Mouse (Mus musculus): ENCODE measurements around the gene Etv5. TPM values are rescaled to one million over a fixed set of nuclear protein-coding genes. Genes with fewer than 3 reads are reported as not detected.
"Not testable (repeated sequence)": the region's sequence is repeated elsewhere in the genome, so short reads cannot be mapped to it uniquely, and the experiment has no call there.

Gene Etv5
- polyA plus RNA-seq, 1 experiment from 2014 or later, result 59.8 TPM

DNA sequence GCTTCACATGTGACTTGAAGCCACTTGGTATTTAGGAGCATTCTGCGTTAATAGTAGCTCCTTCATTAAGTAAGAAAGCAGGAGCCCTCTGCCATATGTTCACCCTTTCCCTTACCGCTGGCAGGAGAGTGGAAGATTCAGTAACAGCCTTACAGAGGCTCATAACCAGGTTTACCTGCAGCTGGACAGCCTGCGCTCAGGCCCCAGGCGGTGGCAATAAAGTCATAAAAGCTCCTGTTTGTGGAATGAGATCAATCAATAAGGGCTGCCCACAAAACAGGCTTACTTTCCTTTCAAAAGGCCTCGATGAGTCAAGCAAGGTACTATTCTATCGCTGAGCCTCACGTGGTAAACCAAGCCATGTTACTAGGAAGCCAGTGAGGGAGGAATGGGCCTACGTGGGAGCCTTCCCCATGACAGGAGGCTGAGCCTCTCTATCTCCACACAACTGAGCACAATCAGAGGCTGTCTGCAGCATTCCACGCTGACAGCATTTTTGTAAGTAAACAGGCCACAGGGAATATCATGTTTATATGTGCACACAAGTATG lies 49.1 kb downstream of the Etv5 start:
- no peak for ATAC-seq (replicated peaks; ENCODE audit: low FRiP score)
- Histone ChIP-seq H3K4me2 (no peak overlapping the region), H3K9me3 (replicated peaks) (no peaks in the 10 kb centered on the region), H3K4me1 (0 out of 2 replicates have a peak, but pooled peaks cover 3% of the 10 kb centered on the region), H3K4me3 (replicated peaks) (no peak overlapping the region), H3K36me3 (peaks cover 55% of the 10 kb centered on the region), H3K27ac (no peak overlapping the region), H3K9ac (no peak overlapping the region), H3K27me3 (no peaks in the 10 kb centered on the region)
- 51% methylated on average over 9 of the region's 9 CpGs for WGBS

- Histone ChIP-seq H3K27me3 (no peaks in the 10 kb centered on the region), H3K36me3 (peaks cover 64% of the 10 kb centered on the region), H3K27ac (no peak overlapping the region), H3K9me3 (replicated peaks) (no peaks in the 10 kb centered on the region), H3K4me1 (no peaks in the 10 kb centered on the region), H3K4me2 (no peak overlapping the region), H3K4me3 (replicated peaks) (no peak overlapping the region), H3K9ac (no peak overlapping the region)
- WGBS, result 85% methylated on average over 13 of the region's 13 CpGs
- no peak for ATAC-seq (replicated peaks; ENCODE audit: low FRiP score)
Measured at GRCm38 (mm10) chr16:22389146-22389911, 50.2 kb downstream of the Etv5 start.

DNA sequence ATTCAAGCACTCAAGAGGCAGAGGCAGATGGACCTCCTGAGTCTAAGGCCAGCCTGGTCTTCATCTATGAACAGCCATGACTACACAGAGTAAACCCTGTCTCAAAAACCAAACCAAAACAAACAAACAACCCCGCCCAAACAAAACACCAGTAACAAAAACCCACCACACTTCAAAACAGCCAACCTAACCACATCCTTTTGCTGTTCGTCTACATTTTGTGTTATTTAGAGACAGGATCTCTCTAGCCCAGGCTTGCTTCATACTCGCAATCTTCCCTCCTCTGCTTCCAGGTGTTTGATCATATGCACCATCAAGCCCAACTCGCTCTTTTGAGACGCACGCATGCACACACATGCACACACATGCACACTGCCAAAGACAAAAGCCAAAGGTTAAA lies 51.8 kb downstream of the Etv5 start:
- H3K9me3 ChIP-seq (replicated peaks), result no peaks in the 10 kb centered on the region
- no peak overlapping the region for H3K27ac ChIP-seq
- H3K4me3 ChIP-seq (replicated peaks), result no peak overlapping the region
- no peak overlapping the region for H3K4me2 ChIP-seq
- H3K4me1 ChIP-seq, result no peaks in the 10 kb centered on the region
- H3K9ac ChIP-seq, result no peak overlapping the region
- H3K36me3 ChIP-seq, result peaks cover 58% of the 10 kb centered on the region
- WGBS, result 95% methylated on average over 6 of the region's 6 CpGs
- H3K27me3 ChIP-seq, result no peaks in the 10 kb centered on the region
- no peak for ATAC-seq (replicated peaks; ENCODE audit: low FRiP score)

DNA sequence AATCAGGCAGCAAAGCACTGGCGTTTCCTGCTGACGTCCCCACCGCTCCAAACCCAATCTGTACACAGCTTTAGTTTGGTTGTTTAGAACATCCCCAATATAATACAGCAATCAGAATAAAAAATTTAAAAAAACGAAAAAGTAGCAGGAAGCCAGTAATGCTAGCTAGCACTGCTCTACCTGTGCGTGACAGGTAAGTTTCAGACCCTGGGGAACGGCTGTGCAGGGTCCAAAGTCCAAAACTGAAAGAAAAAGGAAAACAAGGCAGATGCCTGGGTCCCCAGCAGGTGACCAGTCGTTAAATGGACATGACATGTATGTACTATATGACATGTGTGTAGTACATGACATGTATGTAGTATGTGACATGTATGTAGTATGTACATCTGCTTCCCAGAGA lies 57.5 kb downstream of the Etv5 start:
- peaks cover 32% of the 10 kb centered on the region for H3K36me3 ChIP-seq
- H3K4me1 ChIP-seq; ATAC-seq (replicated peaks; ENCODE audit: low FRiP score); H3K4me3 ChIP-seq (replicated peaks); H3K27ac ChIP-seq; H3K27me3 ChIP-seq; H3K4me2 ChIP-seq; H3K9ac ChIP-seq; H3K9me3 ChIP-seq (replicated peaks): not testable (repeated sequence)
- 95% methylated on average over 6 of the region's 7 CpGs for WGBS

DNA sequence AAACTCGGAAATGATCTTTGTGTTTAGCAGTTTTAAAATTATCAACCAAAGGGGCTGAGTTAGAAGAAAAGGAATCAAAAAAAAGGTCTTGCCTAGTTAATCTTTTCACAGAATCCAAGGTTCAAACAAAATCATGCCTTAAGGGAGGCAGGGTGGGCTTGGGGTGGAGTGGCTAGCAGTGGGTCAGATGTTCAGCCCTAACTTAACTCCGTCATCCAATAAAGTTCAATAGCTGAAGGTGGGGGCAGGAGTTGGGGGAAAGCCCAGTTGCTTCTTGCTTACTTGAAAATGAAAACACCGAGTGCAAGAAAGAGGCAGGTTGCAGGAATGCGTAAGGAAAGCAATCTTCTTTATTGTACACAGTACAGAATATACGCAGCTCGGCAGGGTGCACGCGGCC lies 58.5 kb downstream of the Etv5 start:
- 89% methylated on average over 8 of the region's 8 CpGs for WGBS
- Histone ChIP-seq H3K9me3 (replicated peaks) (no peaks in the 10 kb centered on the region), H3K4me2 (no peak overlapping the region), H3K36me3 (peaks cover 22% of the 10 kb centered on the region), H3K27me3 (no peaks in the 10 kb centered on the region), H3K4me3 (replicated peaks) (no peak overlapping the region), H3K4me1 (no peaks in the 10 kb centered on the region), H3K27ac (no peak overlapping the region), H3K9ac (no peak overlapping the region)
- ATAC-seq (replicated peaks; ENCODE audit: low FRiP score), result no peak

- Histone ChIP-seq H3K9ac (no peak overlapping the region), H3K27ac (no peak overlapping the region), H3K4me1 (no peaks in the 10 kb centered on the region), H3K9me3 (replicated peaks) (no peaks in the 10 kb centered on the region), H3K4me3 (replicated peaks) (no peak overlapping the region), H3K36me3 (peaks cover 13% of the 10 kb centered on the region), H3K27me3 (no peaks in the 10 kb centered on the region), H3K4me2 (no peak overlapping the region)
- no peak for ATAC-seq (replicated peaks; ENCODE audit: low FRiP score)
- 66% methylated on average over 8 of the region's 8 CpGs for WGBS
Measured at GRCm38 (mm10) chr16:22379986-22380385, 59.5 kb downstream of the Etv5 start.

DNA sequence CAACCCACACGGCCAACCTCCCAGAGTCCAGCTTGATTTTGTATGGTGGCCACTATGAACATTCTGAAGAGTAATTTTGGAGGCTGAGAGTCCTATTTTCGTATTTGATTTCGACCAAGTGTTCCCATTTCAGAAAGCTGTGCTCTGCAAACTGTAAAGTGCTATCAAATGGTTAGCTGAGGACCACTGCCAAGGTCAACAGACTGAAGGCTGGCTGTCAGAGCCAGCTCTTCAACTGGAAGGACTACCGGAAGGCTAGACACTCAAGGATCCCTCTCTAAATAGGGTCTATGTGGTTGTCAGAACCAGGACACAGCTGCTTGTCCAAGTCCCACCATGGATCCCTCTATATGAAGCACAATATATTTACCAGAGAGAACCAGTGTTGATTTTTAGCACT lies 60.2 kb downstream of the Etv5 start:
- Histone ChIP-seq H3K36me3 (peaks cover 6% of the 10 kb centered on the region), H3K27me3 (no peaks in the 10 kb centered on the region), H3K4me2 (no peak overlapping the region), H3K9me3 (replicated peaks) (no peaks in the 10 kb centered on the region), H3K9ac (no peak overlapping the region), H3K4me3 (replicated peaks) (no peak overlapping the region), H3K4me1 (no peaks in the 10 kb centered on the region), H3K27ac (no peak overlapping the region)
- 91% methylated on average over 4 of the region's 4 CpGs for WGBS
- ATAC-seq (replicated peaks; ENCODE audit: low FRiP score), result no peak

DNA sequence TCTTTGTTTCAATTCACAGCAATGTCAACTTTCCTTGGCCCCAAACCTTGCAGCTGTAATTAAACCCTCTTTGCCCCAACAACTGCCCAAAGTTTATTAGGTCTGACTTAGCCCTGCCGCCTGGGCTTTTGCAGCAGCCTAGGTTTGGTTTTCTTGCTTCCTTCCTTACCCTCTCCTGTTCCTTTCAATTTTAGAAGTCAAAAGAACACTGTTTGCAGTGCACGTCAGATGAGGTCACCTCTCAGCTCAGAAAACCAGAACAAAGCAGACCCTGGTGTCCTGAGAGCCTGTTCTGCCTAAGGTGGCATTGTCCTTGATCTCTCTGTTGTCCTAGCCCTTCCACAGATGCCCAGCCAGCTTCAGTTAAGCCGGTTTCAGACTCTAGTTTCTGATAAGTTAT lies 61.8 kb downstream of the Etv5 start:
- no peak overlapping the region for H3K9ac ChIP-seq
- no peak overlapping the region for H3K27ac ChIP-seq
- no peaks in the 10 kb centered on the region for H3K4me1 ChIP-seq
- H3K4me2 ChIP-seq, result no peak overlapping the region
- ATAC-seq (replicated peaks; ENCODE audit: low FRiP score), result no peak
- H3K27me3 ChIP-seq, result no peaks in the 10 kb centered on the region
- WGBS, result 67% methylated on average over 3 of the region's 3 CpGs
- H3K4me3 ChIP-seq (replicated peaks), result no peak overlapping the region
- H3K36me3 ChIP-seq, result no peaks in the 10 kb centered on the region
- no peaks in the 10 kb centered on the region for H3K9me3 ChIP-seq (replicated peaks)

DNA sequence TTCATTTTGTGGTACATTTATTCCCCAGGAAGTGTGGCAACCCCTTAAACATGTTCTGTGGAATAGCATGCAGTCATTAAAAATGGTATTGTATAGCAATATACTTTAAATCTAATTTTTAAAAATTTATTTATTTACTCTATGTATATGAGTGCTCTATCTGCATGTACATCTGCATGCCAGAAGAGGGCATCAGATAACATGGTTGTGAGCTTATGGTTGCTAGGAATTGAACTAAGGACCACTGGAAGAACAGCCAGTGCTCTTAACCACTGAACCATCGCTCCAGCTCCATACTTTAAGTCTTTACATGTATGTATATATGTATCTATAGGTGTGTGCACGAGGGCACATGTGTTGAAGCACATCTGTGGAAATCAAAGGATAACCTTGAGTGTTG lies 64.6 kb downstream of the Etv5 start:
- H3K4me1 ChIP-seq, result no peaks in the 10 kb centered on the region
- H3K9me3 ChIP-seq (replicated peaks), result no peaks in the 10 kb centered on the region
- H3K4me3 ChIP-seq (replicated peaks), result no peak overlapping the region
- no peak overlapping the region for H3K4me2 ChIP-seq
- no peaks in the 10 kb centered on the region for H3K36me3 ChIP-seq
- no peak for ATAC-seq (replicated peaks; ENCODE audit: low FRiP score)
- H3K27ac ChIP-seq, result no peak overlapping the region
- H3K27me3 ChIP-seq, result no peaks in the 10 kb centered on the region
- WGBS, result 85% methylated on average over 2 of the region's 2 CpGs
- no peak overlapping the region for H3K9ac ChIP-seq

DNA sequence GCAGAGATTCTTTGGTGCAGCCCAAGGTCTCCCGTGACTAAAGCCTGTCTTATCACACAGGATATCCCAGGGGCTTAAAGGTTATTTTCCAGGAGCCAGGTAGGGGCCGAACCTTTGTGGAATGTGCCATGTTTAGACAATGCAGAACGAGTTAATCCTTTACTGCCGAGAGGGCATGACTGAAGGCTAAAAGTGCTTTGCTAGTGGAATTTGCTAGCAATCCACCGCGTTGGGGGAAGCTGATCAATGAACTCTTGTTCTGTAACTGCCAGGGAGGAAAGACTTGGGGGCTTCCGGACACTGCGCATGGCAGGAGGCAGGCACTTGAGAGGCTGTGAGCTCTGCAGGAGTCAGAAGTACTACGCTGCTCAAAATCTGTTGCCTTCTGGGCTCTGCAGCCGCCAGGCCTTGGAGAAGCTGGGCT lies 66.8 kb downstream of the Etv5 start:
- ATAC-seq (replicated peaks; ENCODE audit: low FRiP score), result no peak
- H3K9ac ChIP-seq, result no peak overlapping the region
- no peaks in the 10 kb centered on the region for H3K27me3 ChIP-seq
- 38% methylated on average over 10 of the region's 10 CpGs for WGBS
- H3K4me2 ChIP-seq, result no peak overlapping the region
- H3K27ac ChIP-seq, result no peak overlapping the region
- no peak overlapping the region for H3K4me3 ChIP-seq (replicated peaks)
- no peaks in the 10 kb centered on the region for H3K36me3 ChIP-seq
- H3K9me3 ChIP-seq (replicated peaks), result no peaks in the 10 kb centered on the region
- H3K4me1 ChIP-seq, result no peaks in the 10 kb centered on the region

- Histone ChIP-seq H3K9me3 (replicated peaks) (no peaks in the 10 kb centered on the region), H3K36me3 (no peaks in the 10 kb centered on the region), H3K4me3 (replicated peaks) (no peak overlapping the region), H3K27ac (no peak overlapping the region), H3K27me3 (no peaks in the 10 kb centered on the region), H3K4me2 (no peak overlapping the region), H3K4me1 (no peaks in the 10 kb centered on the region), H3K9ac (no peak overlapping the region)
- no peak for ATAC-seq (replicated peaks; ENCODE audit: low FRiP score)
- 77% methylated on average over 1 of the region's 1 CpGs for WGBS
Measured at GRCm38 (mm10) chr16:22372225-22372624, 67.3 kb downstream of the Etv5 start.

DNA sequence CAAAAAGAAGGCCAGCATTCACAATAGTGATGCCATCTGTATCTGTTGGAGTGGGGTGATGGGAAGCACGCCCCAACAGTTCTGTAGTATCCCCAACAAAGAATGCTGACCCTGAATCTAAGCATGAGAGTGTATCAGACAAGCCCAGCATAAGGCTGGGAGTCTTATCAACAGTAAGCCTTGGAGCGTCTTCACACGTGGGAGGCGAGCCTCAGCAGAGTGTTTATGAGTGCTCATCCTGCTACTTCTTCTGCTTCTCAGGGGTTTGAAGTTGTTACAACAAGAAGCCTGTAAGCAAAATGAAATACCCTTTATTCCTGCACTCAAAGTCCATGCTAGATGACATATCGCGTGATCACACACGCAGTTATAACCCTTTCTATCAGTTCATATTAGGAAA lies 72.4 kb downstream of the Etv5 start:
- ATAC-seq (replicated peaks; ENCODE audit: low FRiP score), result no peak

GRCm38 (mm10) chr16:22366040-22366439 lies 73.5 kb downstream of the Etv5 start:
- Histone ChIP-seq H3K27ac (no peak overlapping the region), H3K36me3 (no peaks in the 10 kb centered on the region), H3K27me3 (no peaks in the 10 kb centered on the region), H3K4me2 (no peak overlapping the region), H3K4me3 (replicated peaks) (no peak overlapping the region), H3K4me1 (no peaks in the 10 kb centered on the region), H3K9me3 (replicated peaks) (no peaks in the 10 kb centered on the region; the same call in 1 of the 2 replicates), H3K9ac (no peak overlapping the region)
- 83% methylated on average over 7 of the region's 7 CpGs for WGBS
- no peak for ATAC-seq (replicated peaks; ENCODE audit: low FRiP score)

More for the DNA sequence above, 72.4 kb downstream of the Etv5 start:
- Histone ChIP-seq H3K4me2 (no peak overlapping the region), H3K9ac (no peak overlapping the region), H3K27me3 (no peaks in the 10 kb centered on the region), H3K36me3 (no peaks in the 10 kb centered on the region), H3K4me3 (replicated peaks) (no peak overlapping the region), H3K4me1 (no peaks in the 10 kb centered on the region), H3K27ac (no peak overlapping the region), H3K9me3 (replicated peaks) (no peaks in the 10 kb centered on the region)
- WGBS, result 90% methylated on average over 7 of the region's 7 CpGs

Measured in kidney, embryonic 15.5 days (tissue).